Mouse (Mus musculus): Measurements from ENCODE around the gene P2ry12.

DNA sequence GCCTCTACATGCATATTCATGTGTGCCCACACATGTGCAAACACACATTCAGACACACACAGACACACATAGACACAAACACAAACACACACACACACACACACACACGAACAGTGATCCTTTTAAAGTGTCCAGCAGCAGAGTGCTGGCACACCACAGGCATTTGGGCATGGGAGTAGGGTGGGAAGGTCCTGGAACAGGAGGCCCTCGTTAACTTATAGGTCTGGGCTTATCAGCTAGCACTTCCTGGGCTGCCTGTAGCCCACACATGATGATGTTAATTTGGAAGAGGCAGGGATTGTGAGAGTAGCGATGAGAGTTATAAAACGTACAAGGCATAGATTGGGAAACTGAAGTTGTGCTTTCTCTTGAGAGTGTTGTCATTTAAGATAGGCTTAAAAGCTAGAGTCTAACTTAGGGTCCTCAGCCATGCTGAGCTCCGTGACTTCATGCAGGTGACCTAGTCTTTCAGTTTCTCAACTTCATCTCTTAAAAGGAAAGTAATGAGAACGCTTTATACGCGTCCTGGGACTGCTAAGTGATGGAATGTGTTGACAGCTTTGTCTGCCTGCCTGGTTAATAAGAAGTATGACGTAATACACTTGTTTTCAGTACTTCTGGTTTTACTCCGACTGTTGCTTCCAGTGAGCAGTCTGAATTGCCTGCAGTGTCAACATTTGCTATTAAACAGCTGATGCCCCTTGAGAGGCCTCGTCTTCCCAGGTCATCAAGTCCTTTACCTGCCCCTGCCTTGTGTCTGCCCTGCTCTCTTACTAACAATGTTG is 57.8 kb downstream of the P2ry12 start:
- TF ChIP-seq HCFC1 (IDR thresholded peaks at IDR 0.05; ENCODE audit: borderline replicate concordance, insufficient read depth, low read length) (no peak), ZC3H11A (IDR thresholded peaks at IDR 0.05; ENCODE audit: borderline replicate concordance, low read depth, low read length) (no peak), CHD2 (IDR thresholded peaks at IDR 0.05; ENCODE audit: low read depth, low read length) (no peak)
